Mouse (Mus musculus): Measurements from ENCODE around the gene Htr6.

GRCm38 (mm10) chr4:139075041-139075711, at the start of gene Htr6:
- TF ChIP-seq POLR2A (IDR thresholded peaks at IDR 0.05; ENCODE audit: borderline replicate concordance, extremely low read depth, insufficient read depth, insufficient read length, poor library complexity, severe bottlenecking) (no peak), CTCF (IDR thresholded peaks at IDR 0.05; ENCODE audit: borderline replicate concordance, extremely low read depth, insufficient read depth, insufficient read length) (no peak)
